8 mouse cellular contexts compared by ENCODE assay signal in genomic region chr3:95894317-95895160, GRCm38 (mm10). TPM values are rescaled to one million over a fixed set of nuclear protein-coding genes. Genes with fewer than 3 reads are reported as not detected.
DNase-seq lines count a peak whose midpoint lies in the region.

No protein-coding gene starts in this region.

- no peaks in the 10 kb centered on the region for H3K9me3 ChIP-seq in forebrain, embryonic 10.5 days
- H3K9me3 ChIP-seq in midbrain, embryonic 10.5 days (replicated peaks) = no peaks in the 10 kb centered on the region

- peaks cover 29% of the 10 kb centered on the region for H3K36me3 ChIP-seq in forebrain, embryonic 10.5 days (replicated peaks)
- H3K36me3 ChIP-seq in midbrain, embryonic 10.5 days = peaks cover 30% of the 10 kb centered on the region

- peak overlapping the region; percentile 85 for H3K27ac ChIP-seq in forebrain, embryonic 10.5 days
- peak overlapping the region; percentile 84 for H3K27ac ChIP-seq in midbrain, embryonic 10.5 days (replicated peaks)

- peaks cover 16% of the 10 kb centered on the region for H3K27me3 ChIP-seq in forebrain, embryonic 10.5 days (ENCODE audit: poor library complexity, severe bottlenecking)
- peaks cover 5% of the 10 kb centered on the region; the same call in 1 of the 2 replicates for H3K27me3 ChIP-seq in midbrain, embryonic 10.5 days (ENCODE audit: low read depth, poor library complexity, severe bottlenecking)

- peak overlapping the region; percentile 82 for H3K4me3 ChIP-seq in forebrain, embryonic 10.5 days
- peak overlapping the region; percentile 80 for H3K4me3 ChIP-seq in midbrain, embryonic 10.5 days

- H3K4me1 ChIP-seq in forebrain, embryonic 10.5 days = peaks cover 44% of the 10 kb centered on the region
- H3K4me1 ChIP-seq in midbrain, embryonic 10.5 days = peaks cover 43% of the 10 kb centered on the region

- WGBS in forebrain, embryonic 10.5 days = 19% methylated on average over 16 of the region's 16 CpGs
- 17% methylated on average over 16 of the region's 16 CpGs for WGBS in midbrain, embryonic 10.5 days

- DNase-seq in ovary, adult 18-20 months (ENCODE audit: low spot score) = peak; percentile 71
- DNase-seq in ovary, postnatal 10 days (ENCODE audit: low spot score) = no peak
- DNase-seq in brain, adult 2 months (ENCODE audit: low read depth, low spot score) = peak; percentile 68
- DNase-seq in forebrain, embryonic 10.5 days (ENCODE audit: extremely low spot score, low spot score) = peak; percentile 43
- peak; percentile 78 for DNase-seq in heart, postnatal 4 days
- peak; percentile 40 to 43 for DNase-seq in layer of hippocampus, postnatal 36 days
- DNase-seq in midbrain, embryonic 10.5 days (ENCODE audit: low spot score) = peak; percentile 42
- DNase-seq in testis, postnatal 14 days (ENCODE audit: low spot score) = peak; percentile 77

RNA-seq across cellular contexts. Expression of gene Aph1a, which starts 0.8 kb away (rescaled TPM):
- 28.7 and 29.2 TPM in 2 replicates for polyA plus RNA-seq in forebrain, embryonic 10.5 days (2016; fragmentation: Nextera tagmentation; extraction: Ambion mirVana)
- 100 to 1,000 TPM; 150 to 162 TPM for total RNA-seq in heart, postnatal 4 days (2021)
- 10 to 100 TPM; 72.2 to 83.3 TPM for total RNA-seq in layer of hippocampus, postnatal 36 days (2021)
- 31.1 and 37.4 TPM in 2 replicates for polyA plus RNA-seq in midbrain, embryonic 10.5 days (2016; fragmentation: Nextera tagmentation; extraction: Ambion mirVana)

RNA-seq across cellular contexts. Expression of gene BC028528, which starts 2.7 kb away (rescaled TPM):
- polyA plus RNA-seq in forebrain, embryonic 10.5 days (2016; fragmentation: Nextera tagmentation; extraction: Ambion mirVana) = 7.2 and 7.6 TPM in 2 replicates
- total RNA-seq in heart, postnatal 4 days (2021) = 10 to 100 TPM; 19.6 to 25.3 TPM
- total RNA-seq in layer of hippocampus, postnatal 36 days (2021) = 1 to 10 TPM; 2.5 to 3.6 TPM
- 8.1 and 9.6 TPM in 2 replicates for polyA plus RNA-seq in midbrain, embryonic 10.5 days (2016; fragmentation: Nextera tagmentation; extraction: Ambion mirVana)

RNA-seq across cellular contexts. Expression of gene Car14, which starts 10.0 kb away (rescaled TPM):
- 98.8 and 119 TPM in 2 replicates for polyA plus RNA-seq in forebrain, embryonic 10.5 days (2016; fragmentation: Nextera tagmentation; extraction: Ambion mirVana)
- 10 to 100 TPM; 87.3 to 91.0 TPM for total RNA-seq in heart, postnatal 4 days (2021)
- total RNA-seq in layer of hippocampus, postnatal 36 days (2021) = 10 to 100 TPM in 1 of 2 experiments, 1 to 10 TPM in 1; 9.0 to 12.2 TPM
- 67.7 and 93.9 TPM in 2 replicates for polyA plus RNA-seq in midbrain, embryonic 10.5 days (2016; fragmentation: Nextera tagmentation; extraction: Ambion mirVana)

RNA-seq across cellular contexts. Expression of gene Ciart, which starts 12.5 kb away (rescaled TPM):
- 9.1 and 11.8 TPM in 2 replicates for polyA plus RNA-seq in forebrain, embryonic 10.5 days (2016; fragmentation: Nextera tagmentation; extraction: Ambion mirVana)
- 1 to 10 TPM; 1.7 to 2.0 TPM for total RNA-seq in heart, postnatal 4 days (2021)
- total RNA-seq in layer of hippocampus, postnatal 36 days (2021) = 10 to 100 TPM in 1 of 2 experiments, 1 to 10 TPM in 1; 8.1 to 12.9 TPM
- polyA plus RNA-seq in midbrain, embryonic 10.5 days (2016; fragmentation: Nextera tagmentation; extraction: Ambion mirVana) = 7.9 and 12.3 TPM in 2 replicates

RNA-seq across cellular contexts. Expression of gene Mrps21, which starts 23.2 kb away (rescaled TPM):
- 353 TPM in 2 replicates for polyA plus RNA-seq in forebrain, embryonic 10.5 days (2016; fragmentation: Nextera tagmentation; extraction: Ambion mirVana)
- total RNA-seq in heart, postnatal 4 days (2021) = 100 to 1,000 TPM; 250 TPM
- total RNA-seq in layer of hippocampus, postnatal 36 days (2021) = 100 to 1,000 TPM; 159 to 165 TPM
- 354 and 390 TPM in 2 replicates for polyA plus RNA-seq in midbrain, embryonic 10.5 days (2016; fragmentation: Nextera tagmentation; extraction: Ambion mirVana)

Comparison
In these comparisons a context has a peak if more than half of its experiments do, and no peak if none do; other contexts are left out.
1. RNA of gene BC028528, which starts 2.7 kb away (total RNA-seq): 19.6 to 25.3 TPM in heart, postnatal 4 days; 2.5 to 3.6 TPM in layer of hippocampus, postnatal 36 days; every median in the first group is over 4 times any median in the second.
2. RNA of gene Car14, which starts 10.0 kb away (total RNA-seq): 87.3 to 91.0 TPM in heart, postnatal 4 days; 9.0 to 12.2 TPM in layer of hippocampus, postnatal 36 days; every median in the first group is over 4 times any median in the second.